Mouse (Mus musculus) telencephalon, adult 2 months (tissue): ENCODE results near the gene Cars2.
"Not testable (repeated sequence)": the region's sequence is repeated elsewhere in the genome, so short reads cannot be mapped to it uniquely, and the experiment has no call there.

Source experiments
- DNase-seq: peaks from one replicate; pipeline ENCODE4 v3.0.0-alpha.2; 2011; ENCODE audit warnings: low read depth, low spot score

The Cars2 gene

GRCm38 (mm10) chr8:11512711-11513110 is 37.9 kb downstream of the Cars2 start:
- no peak for DNase-seq

DNA sequence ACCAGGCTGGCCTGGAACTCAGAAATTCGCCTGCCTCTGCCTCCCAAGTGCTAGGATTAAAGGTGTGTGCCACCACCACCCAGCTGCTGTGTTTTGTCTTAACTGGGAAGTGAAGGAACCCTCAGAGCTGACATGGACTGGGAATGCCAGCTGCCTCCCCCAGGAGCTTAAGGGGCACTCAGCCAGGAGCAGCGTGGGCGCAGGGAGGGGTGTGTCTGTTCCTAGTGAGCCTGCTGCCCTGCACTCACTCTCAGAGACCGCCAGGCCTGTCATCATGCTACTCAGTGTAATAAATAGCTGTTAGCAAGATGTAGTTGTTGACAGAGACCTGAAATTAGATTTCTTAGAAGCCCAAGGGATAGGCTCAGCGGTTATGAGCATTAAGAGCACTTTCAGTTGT is 39.6 kb downstream of the Cars2 start:
- DNase-seq, result no peak

- no peak for DNase-seq
Observed at GRCm38 (mm10) chr8:11508880-11509279, 41.7 kb downstream of the Cars2 start.

- DNase-seq, result no peak
Observed at GRCm38 (mm10) chr8:11506802-11507201, 43.8 kb downstream of the Cars2 start.

- no peak for DNase-seq
Observed at GRCm38 (mm10) chr8:11506074-11506473, 44.5 kb downstream of the Cars2 start.

DNA sequence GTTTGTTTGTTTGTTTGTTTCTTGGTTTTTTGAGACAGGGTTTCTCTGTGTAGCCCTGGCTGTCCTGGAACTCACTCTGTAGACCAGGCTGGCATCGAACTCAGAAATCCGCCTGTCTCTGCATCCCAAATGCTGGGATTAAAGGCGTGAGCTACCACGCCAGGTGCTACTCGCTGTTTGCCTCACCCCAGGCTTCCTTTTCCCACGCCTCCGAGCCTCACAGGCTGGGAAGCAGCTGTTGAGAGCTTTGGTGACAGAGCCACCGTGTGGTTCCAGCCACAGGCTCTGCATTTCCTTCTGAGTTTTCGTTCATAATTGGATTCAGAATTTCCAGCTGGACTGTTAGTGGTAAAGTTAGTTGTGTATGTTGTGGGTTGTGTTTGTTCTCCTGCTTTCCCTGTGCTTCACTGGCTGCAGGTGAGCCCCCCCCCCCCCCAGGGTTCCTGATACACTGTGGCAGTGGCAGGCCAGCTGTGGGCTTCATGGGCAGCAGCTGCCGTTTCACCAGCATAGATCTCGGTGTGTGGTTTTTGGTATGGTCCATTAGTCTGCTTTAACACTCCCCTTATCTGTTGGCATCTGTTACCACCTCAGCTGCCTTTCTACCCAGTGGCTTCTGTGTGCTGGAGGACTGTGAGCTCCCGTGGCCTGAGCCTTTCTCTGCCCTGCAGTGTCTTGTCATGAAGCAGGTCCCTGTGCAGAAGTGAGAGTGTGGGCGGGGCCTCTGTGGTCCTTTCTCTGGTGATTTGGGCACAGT is 46.9 kb downstream of the Cars2 start:
- no peak for DNase-seq

GRCm38 (mm10) chr8:11498786-11499485 is 51.6 kb downstream of the Cars2 start:
- no peak for DNase-seq

- DNase-seq, result no peak
Observed at GRCm38 (mm10) chr8:11498281-11498680, 52.3 kb downstream of the Cars2 start.

DNA sequence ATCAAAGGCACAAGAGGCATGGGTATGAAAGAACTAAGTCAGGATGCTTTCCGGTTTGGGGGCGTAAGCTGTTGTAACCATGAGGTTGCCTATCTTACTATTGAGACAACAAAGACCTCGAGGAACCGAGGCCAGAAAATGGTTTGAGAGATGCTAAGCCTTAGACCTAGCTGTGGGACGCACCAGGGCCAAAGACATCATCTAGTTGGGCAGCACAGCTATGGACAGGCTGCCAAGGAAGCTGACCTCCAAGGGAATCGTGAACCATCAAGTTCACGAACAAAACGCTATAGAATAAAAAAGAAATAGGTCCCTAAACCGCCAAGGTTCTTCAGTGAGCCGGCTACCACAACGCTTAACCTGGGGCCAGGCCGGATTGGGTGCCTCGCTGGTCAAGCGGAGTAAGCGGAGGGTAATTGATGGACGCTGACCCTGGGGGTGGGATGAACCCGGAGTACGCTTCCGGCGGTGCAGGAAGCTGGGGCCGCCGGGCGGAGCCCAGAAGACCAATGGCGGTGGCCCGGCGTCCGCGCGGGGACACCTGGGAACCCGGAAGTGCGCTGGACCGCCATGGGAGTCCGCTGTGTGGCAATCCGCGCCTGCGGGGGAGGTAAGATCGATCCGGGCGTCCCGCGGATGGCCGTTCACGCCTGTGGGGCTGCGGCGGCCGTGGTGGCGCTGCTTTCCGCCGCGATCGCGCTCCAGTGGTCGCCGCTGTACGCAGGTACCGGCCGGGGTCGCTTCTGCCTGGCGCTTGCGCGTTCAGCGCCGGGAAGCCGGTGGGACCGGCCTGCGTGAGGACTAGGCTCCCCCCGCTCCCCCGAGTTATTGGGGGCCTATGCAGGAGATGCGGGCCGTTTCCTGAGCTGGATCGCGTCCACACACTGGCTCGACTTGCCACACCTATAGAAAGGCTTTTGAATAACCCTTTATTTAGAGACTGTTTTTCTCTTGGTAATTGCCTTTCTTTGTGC is 53.3 kb downstream of the Cars2 start, which contains the start of gene Naxd:
TSS of gene Naxd (plus strand) at position 490 of the 974 bp plus-strand sequence.
- peak; percentile 85 for DNase-seq

DNA sequence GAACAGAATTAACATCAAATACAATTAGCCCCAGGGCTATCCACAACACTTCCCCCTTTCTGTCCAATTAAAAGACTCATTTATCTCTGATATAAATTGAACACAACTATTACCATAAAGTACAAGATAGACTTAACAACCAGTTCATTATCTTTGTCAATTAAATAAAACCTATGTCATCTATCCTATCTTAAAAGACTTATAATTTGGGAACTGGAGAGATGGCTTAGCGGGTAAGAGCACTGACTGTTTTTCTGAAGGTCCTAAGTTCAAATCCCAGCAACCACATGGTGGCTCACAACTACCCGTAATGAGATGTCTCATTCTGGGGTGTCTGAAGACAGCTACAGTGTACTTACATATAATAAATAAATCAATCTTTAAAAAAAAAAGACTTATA is 58.2 kb downstream of the Cars2 start:
- DNase-seq, result not testable (repeated sequence)

DNA sequence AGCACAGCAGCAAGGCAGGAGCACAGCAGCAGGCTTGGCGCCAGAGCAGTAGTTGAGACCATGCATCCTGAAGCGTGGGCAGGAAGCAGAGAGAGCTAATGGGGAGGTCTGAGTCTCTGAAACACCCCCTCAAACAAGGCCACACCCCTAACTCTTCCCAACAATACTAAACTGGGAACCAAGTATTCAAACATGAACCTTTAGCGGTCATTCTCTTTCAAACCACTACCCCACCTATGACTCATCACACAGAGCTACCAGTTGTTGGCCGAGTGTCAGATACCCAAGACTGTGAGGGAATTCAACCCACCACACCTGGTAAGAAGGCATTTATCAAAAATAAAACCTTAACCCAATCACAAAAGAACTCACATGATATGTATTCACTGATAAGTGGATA is 63.4 kb downstream of the Cars2 start:
- no peak for DNase-seq

- no peak for DNase-seq
Observed at GRCm38 (mm10) chr8:11486142-11486541, 64.4 kb downstream of the Cars2 start.

DNA sequence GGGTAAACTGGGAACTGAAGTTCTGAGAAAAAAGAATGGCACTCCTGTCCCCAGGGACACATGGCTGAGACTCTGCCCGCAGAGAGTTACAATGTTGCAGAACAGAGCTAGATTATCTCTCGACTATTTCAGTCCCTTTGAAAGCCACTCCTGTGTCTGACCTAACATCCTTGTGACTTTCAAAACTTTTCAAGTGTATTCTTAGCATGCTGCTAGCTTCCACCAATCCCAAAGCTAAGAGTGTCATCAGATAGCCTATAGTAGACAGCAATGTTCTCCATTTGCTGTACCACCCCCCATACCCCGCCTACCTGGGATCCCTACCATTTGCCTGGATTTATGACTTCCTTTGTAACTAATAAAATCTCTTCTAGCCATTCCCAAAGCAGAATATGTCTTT is 68.0 kb downstream of the Cars2 start:
- no peak for DNase-seq

DNA sequence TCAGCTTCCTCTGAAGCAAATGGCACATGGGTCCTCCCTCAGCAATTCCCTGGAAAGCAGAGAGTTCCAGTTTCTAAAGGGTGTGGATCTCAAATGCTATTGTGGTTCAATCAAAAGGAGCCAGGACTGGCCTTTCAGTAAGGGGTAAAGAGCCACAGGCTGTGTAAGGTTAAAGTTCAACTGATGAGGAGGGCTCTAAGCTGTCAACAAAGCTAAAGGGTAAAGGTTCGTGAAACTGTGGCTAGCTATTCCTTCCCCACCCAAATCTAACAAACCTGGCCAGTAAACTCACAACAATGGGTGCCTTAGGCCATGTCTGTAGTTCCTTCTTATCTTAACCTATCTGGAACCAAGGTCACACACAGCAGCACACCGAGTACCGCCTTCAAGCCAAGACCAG is 68.7 kb downstream of the Cars2 start:
- DNase-seq, result no peak

- no peak for DNase-seq
Observed at GRCm38 (mm10) chr8:11479591-11479990, 71.0 kb downstream of the Cars2 start.

GRCm38 (mm10) chr8:11478807-11479527 is 71.6 kb downstream of the Cars2 start:
- DNase-seq, result no peak

- DNase-seq, result no peak
Observed at GRCm38 (mm10) chr8:11477811-11478761, 72.5 kb downstream of the Cars2 start, which contains the start of gene Rab20. Gene Rab20, minus strand, starts transcription at chr8:11478710.

DNA sequence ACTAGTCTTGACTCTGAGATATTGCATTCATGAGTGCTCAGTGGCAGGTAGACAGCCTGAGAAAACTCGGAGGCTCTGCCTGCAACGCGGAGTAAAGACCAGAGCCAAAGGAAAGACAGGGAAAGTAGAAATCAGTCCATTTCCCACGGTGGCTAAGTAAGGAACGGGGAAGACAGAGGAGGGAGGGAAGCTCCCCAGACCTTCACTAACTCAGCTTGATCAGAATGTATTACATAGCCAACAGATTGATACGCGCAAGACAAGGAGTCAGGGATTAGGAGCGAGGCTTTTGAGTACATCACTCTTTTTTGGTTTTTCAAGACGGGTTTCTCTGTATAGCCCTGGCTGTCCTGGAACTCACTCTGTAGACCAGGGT is 73.4 kb downstream of the Cars2 start:
- DNase-seq, result no peak

DNA sequence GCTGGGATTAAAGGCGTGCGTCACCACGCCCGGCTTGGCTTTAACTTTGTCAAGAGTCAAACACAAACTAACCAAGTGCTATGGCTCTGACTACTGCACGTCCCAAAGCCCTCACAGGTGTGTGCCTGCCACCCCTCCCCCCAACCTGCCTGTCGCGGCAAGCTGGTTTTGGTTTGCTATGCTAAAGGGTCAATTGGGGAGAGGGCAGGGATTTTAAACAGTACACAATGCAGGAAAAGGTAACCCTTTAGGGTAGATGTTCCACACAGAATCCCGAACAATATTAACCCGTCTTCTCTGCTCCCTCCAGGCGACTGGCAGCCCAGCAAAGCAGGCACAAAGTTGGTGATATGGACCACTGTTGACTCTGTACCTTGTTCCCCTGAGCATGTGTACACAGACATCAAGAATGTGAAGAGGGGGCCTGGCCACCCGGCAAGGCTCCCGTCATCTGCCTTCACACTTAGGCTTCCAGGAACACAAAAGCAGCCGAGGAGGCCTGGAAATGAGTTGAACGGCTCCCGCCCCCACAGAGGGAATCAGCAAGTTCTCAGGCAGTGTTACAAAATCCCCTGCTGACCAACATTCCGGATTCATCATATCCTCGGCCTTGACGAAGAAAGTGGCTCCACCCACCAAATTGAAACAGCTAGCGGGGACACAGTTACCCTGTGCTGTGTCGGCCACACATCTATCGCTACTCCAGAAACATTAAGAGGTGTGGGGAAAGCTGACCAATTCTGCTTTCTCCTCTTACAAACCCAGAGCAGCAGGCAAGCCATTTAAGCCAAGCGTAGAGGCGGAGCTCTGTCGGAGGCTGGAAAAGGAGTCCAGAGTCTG is 74.0 kb downstream of the Cars2 start:
- no peak for DNase-seq
